In genomic region chr7:116200544-116200943, GRCm38 (mm10) we compare ENCODE assay signal across 22 mouse cellular contexts.
DNase-seq lines count a peak whose midpoint lies in the region; ATAC-seq and TF ChIP-seq lines count a peak whose summit lies in the region.
"Had no signal": no experiment of that assay in that cellular context is flagged by ENCODE, and none has a peak within 500 bp of the region (broad histone marks: within the 10 kb centered on the region; RNA-seq: fewer than 3 reads in every experiment).

No protein-coding gene starts in this region.

- no peaks in the 10 kb centered on the region for H3K27me3 ChIP-seq in heart, embryonic 10.5 days (ENCODE audit: insufficient read depth, poor library complexity, severe bottlenecking)
- no peaks in the 10 kb centered on the region for H3K27me3 ChIP-seq in heart, embryonic 15.5 days
- H3K27me3 ChIP-seq in stomach, postnatal 0 days (ENCODE audit: control insufficient read depth, insufficient read depth, low read length): no peaks in the 10 kb centered on the region
- H3K27me3 ChIP-seq: embryonic facial prominence, embryonic 15.5 days; intestine, embryonic 15.5 days had no signal

- H3K9ac ChIP-seq in heart, embryonic 15.5 days: no peak overlapping the region
- H3K9ac ChIP-seq in stomach, postnatal 0 days (ENCODE audit: low read length): no peak overlapping the region
- H3K9ac ChIP-seq: embryonic facial prominence, embryonic 15.5 days; hindbrain, embryonic 14.5 days; intestine, embryonic 15.5 days had no signal

- 65% methylated on average over 2 of the region's 2 CpGs for WGBS in heart, embryonic 10.5 days
- WGBS in heart, embryonic 15.5 days: 57% methylated on average over 2 of the region's 2 CpGs
- 55% methylated on average over 2 of the region's 2 CpGs for WGBS in stomach, postnatal 0 days

- peaks cover 92% of the 10 kb centered on the region for H3K4me1 ChIP-seq in heart, embryonic 10.5 days
- H3K4me1 ChIP-seq in heart, embryonic 15.5 days (replicated peaks): peaks cover 80% of the 10 kb centered on the region
- H3K4me1 ChIP-seq in stomach, postnatal 0 days (replicated peaks; ENCODE audit: control insufficient read depth, insufficient read depth): peaks cover 7% of the 10 kb centered on the region; the same call in 1 of the 2 replicates

- ATAC-seq in heart, embryonic 15.5 days (replicated peaks; ENCODE audit: insufficient number of reproducible peaks, insufficient read depth, low FRiP score, low read depth): no peak
- 0 out of 2 replicates have a peak, but pooled peaks have one; percentile 31 for ATAC-seq in stomach, postnatal 0 days (ENCODE audit: low FRiP score, low TSS enrichment)
- ATAC-seq: CD4-positive, CD25-positive, alpha-beta regulatory T cell, adult 4 months; forebrain, embryonic 14.5 days; intestine, embryonic 15.5 days had no signal

- no peaks in the 10 kb centered on the region for H3K9me3 ChIP-seq in heart, embryonic 10.5 days
- no peaks in the 10 kb centered on the region for H3K9me3 ChIP-seq in heart, embryonic 15.5 days (replicated peaks)
- H3K9me3 ChIP-seq in stomach, postnatal 0 days (ENCODE audit: control insufficient read depth, low read length): no peaks in the 10 kb centered on the region
- H3K9me3 ChIP-seq: embryonic facial prominence, embryonic 15.5 days; forebrain, embryonic 10.5 days; G1E; hindbrain, embryonic 10.5 days; intestine, embryonic 15.5 days had no signal

- no peak overlapping the region for H3K4me2 ChIP-seq in heart, embryonic 15.5 days
- no peak overlapping the region for H3K4me2 ChIP-seq in stomach, postnatal 0 days (replicated peaks; ENCODE audit: low read depth)
- H3K4me2 ChIP-seq: embryonic facial prominence, embryonic 15.5 days; heart, embryonic 11.5 days; hindbrain, embryonic 14.5 days; intestine, embryonic 15.5 days had no signal

- no peak for TF ChIP-seq EP300 in stomach, postnatal 0 days (optimal IDR thresholded peaks at IDR 0.05)

- 0 out of 2 replicates have a peak, but pooled peaks cover under 1% of the 10 kb centered on the region for H3K36me3 ChIP-seq in heart, embryonic 10.5 days
- no peaks in the 10 kb centered on the region for H3K36me3 ChIP-seq in heart, embryonic 15.5 days
- H3K36me3 ChIP-seq in stomach, postnatal 0 days (ENCODE audit: control insufficient read depth, insufficient read depth, low read length): no peaks in the 10 kb centered on the region
- H3K36me3 ChIP-seq: embryonic facial prominence, embryonic 15.5 days; forebrain, embryonic 10.5 days; G1E; hindbrain, embryonic 10.5 days; intestine, embryonic 15.5 days had no signal

- TF ChIP-seq CTCF in layer of hippocampus, adult 2 months (conservative IDR thresholded peaks at IDR 0.05): no peak
- no peak for TF ChIP-seq CTCF in stomach, postnatal 0 days (IDR thresholded peaks at IDR 0.05; ENCODE audit: low read depth)

- peak overlapping the region; percentile 69 for H3K27ac ChIP-seq in heart, embryonic 10.5 days
- H3K27ac ChIP-seq in heart, embryonic 15.5 days: peak overlapping the region; percentile 63
- peak overlapping the region; percentile 46; the same call in 1 of the 2 replicates for H3K27ac ChIP-seq in layer of hippocampus, adult 2 months
- H3K27ac ChIP-seq in stomach, postnatal 0 days (replicated peaks): peak overlapping the region; percentile 70
- H3K27ac ChIP-seq: embryonic facial prominence, embryonic 15.5 days; gastrocnemius, adult 2 months; hindbrain, embryonic 10.5 days; hindbrain, embryonic 14.5 days; intestine, embryonic 15.5 days had no signal

- DNase-seq in heart, embryonic 10.5 days (ENCODE audit: low spot score): no peak
- DNase-seq in heart, adult 9 months (ENCODE audit: low spot score in 2 of 2): no peak
- DNase-seq in heart, adult 8-10 months (ENCODE audit: low spot score): no peak
- no peak for DNase-seq in layer of hippocampus, adult 2 months (ENCODE audit: low spot score in 2 of 2)
- no peak for DNase-seq in layer of hippocampus, adult 11-12 months (ENCODE audit: low spot score)
- no peak for DNase-seq in stomach, postnatal 0 days (ENCODE audit: low spot score)
- DNase-seq: B cell, adult 2 months; cerebellum, adult 11 months; cerebellum, adult 8-10 months; embryo, embryonic 11 days; gastrocnemius, adult 2 months had no signal

- H3K4me3 ChIP-seq in heart, embryonic 10.5 days: no peak overlapping the region
- no peak overlapping the region for H3K4me3 ChIP-seq in heart, embryonic 15.5 days
- no peak overlapping the region for H3K4me3 ChIP-seq in layer of hippocampus, adult 2 months
- H3K4me3 ChIP-seq in stomach, postnatal 0 days (ENCODE audit: low read depth, low read length): no peak overlapping the region
- H3K4me3 ChIP-seq: embryonic facial prominence, embryonic 15.5 days; erythroblast, embryonic 14.5 days; forebrain, embryonic 10.5 days; gastrocnemius, adult 2 months; hindbrain, embryonic 10.5 days; intestine, embryonic 15.5 days had no signal
